Mouse (Mus musculus) C2C12 (cell line): ENCODE measurements around the gene Dapp1.

Source experiments
- CTCF ChIP-seq: IDR thresholded peaks from one replicate; pipeline ENCODE4 v1.5.1; 2011; ENCODE audit not compliant: control insufficient read depth, insufficient read depth, insufficient read length
- MAX ChIP-seq: IDR thresholded peaks from one replicate; pipeline ENCODE4 v1.6.1; 2011; ENCODE audit warnings: mild to moderate bottlenecking, control low read depth
- MYOG ChIP-seq: IDR thresholded peaks from one replicate; pipeline ENCODE4 v1.6.1; 2011; ENCODE audit not compliant: control insufficient read depth, insufficient read length; ENCODE audit errors: extremely low read depth
- USF1 ChIP-seq: IDR thresholded peaks from one replicate; pipeline ENCODE4 v1.6.1; 2011; ENCODE audit warnings: low read depth, mild to moderate bottlenecking, control low read depth, moderate library complexity

DNA sequence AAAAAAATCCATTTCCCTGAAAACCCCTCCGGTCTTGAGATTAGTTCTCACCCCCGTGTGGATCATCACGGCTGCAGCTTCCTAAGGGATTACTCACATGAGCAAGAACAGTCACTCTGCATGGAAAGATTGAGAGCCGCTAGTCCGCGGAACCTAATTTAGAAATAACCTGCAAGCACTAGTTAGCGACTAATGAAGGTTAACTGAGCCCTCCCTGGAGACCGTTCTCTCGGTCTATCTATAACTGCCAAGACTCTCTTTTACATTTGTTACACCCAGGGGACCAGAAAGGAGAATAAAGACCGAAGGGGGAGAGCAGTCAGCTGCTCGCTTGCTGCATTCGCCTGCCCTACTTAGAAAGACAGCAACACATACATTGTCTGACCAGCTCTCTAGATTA lies 35.5 kb upstream of the Dapp1 start:
- TF ChIP-seq USF1 (no peak), CTCF (no peak), MAX (no peak), MYOG (no peak)
